Mouse (Mus musculus): ENCODE measurements around the gene Plscr3. TPM values are rescaled to one million over a fixed set of nuclear protein-coding genes. Genes with fewer than 3 reads are reported as not detected.
A peak's percentile ranks its signal among the peaks of the same experiment; 100 is the strongest.

Gene Plscr3
- polyA plus RNA-seq, 1 experiment from 2014 or later = 26.1 TPM

DNA sequence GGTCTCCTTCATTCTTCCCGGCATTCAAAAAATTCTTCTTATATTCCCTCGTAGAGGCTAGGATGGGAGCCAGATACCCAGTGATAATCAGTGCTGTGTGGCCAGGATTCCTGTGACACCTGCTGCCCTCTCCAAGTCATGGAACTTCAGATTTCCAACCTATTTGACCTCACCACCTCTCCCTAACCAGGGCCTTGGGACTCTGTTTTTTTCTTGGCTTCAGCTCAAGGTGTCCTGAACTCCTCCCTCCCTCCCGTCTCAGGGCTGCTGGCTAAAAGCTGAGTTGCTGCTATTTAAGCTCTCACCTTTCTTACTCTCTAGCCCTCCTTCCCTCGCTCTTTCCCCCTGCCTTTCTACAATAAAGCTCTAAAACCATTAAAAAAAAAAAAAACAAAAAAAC, 53.7 kb downstream of the Plscr3 start:
- Histone ChIP-seq H3K27me3 (peaks cover 25% of the 10 kb centered on the region), H3K9me3 (replicated peaks) (no peaks in the 10 kb centered on the region), H3K4me2 (peak overlapping the region; percentile 98), H3K4me1 (replicated peaks) (peaks cover 54% of the 10 kb centered on the region), H3K4me3 (replicated peaks) (no peak overlapping the region), H3K9ac (no peak overlapping the region), H3K36me3 (replicated peaks) (peaks cover 18% of the 10 kb centered on the region), H3K27ac (replicated peaks) (no peak overlapping the region)
- no peak for ATAC-seq (ENCODE audit: insufficient read depth)
- 47% methylated on average over 4 of the region's 4 CpGs for WGBS (ENCODE audit: insufficient replicate concordance)

DNA sequence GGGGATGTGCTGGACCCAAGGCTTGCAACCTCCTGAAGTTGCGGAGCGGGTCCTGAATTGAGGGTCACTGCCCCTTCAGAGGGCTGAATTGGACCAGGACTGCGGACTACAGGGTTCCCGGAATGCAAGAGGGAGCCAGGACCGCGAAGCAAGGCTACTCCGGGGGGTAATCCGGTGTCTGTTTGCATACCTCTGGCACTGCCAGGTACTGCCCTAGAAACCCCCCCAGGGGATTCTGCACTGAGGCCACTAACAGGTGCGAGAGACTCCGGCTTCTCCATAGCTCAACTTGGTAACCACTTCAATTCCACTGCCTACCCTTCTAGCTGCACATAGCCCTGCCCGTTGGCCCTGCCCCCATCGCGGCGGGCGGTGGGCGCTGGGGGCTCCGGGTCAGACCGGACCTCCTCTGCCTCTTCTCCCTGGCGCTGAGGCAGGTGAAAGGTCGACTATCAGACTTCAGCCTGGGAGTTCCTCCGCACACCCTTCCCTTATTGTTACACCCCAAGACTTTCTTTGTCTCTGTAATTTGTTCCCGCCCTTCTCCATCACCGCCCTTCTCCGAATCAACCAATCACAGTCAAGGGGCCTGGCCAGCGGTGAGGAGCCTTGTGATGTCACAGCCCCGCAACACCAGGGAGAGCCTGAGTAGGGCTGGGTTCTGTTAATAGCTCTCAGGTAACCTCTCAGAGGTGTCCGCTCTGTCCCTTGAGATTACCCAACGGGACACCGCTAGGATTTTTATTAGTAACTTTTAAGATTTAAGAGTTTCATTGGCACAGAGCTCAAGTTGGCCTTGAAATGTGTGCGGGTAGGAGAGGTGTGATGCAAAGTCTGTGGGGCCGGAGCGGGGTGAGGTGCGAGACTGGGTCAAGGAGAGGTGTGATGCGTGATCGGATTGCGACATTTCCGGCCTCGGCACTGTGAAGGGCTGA, 54.6 kb downstream of the Plscr3 start, which contains the start of the genes 2810408A11Rik and Neurl4:
2810408A11Rik (minus strand) TSS at position 517 of the 935 bp plus-strand sequence.
Neurl4 (plus strand) TSS at position 602 of the 935 bp plus-strand sequence.
- no peaks in the 10 kb centered on the region for H3K9me3 ChIP-seq (replicated peaks)
- peak within 1 kb of the TSS; percentile 94 for H3K9ac ChIP-seq
- H3K27ac ChIP-seq (replicated peaks) = peak within 1 kb of the TSS; percentile 98
- H3K4me2 ChIP-seq = peak within 1 kb of the TSS; percentile 98
- H3K4me1 ChIP-seq (replicated peaks) = peaks cover 46% of the 10 kb centered on the region
- H3K27me3 ChIP-seq = peaks cover 25% of the 10 kb centered on the region
- peak within 1 kb of the TSS; percentile 90 for H3K4me3 ChIP-seq (replicated peaks)
- H3K36me3 ChIP-seq (replicated peaks) = peaks cover 27% of the 10 kb centered on the region
- ATAC-seq (ENCODE audit: insufficient read depth) = peak; percentile 90
- WGBS (ENCODE audit: insufficient replicate concordance) = under 1% methylated on average over 38 of the region's 38 CpGs

DNA sequence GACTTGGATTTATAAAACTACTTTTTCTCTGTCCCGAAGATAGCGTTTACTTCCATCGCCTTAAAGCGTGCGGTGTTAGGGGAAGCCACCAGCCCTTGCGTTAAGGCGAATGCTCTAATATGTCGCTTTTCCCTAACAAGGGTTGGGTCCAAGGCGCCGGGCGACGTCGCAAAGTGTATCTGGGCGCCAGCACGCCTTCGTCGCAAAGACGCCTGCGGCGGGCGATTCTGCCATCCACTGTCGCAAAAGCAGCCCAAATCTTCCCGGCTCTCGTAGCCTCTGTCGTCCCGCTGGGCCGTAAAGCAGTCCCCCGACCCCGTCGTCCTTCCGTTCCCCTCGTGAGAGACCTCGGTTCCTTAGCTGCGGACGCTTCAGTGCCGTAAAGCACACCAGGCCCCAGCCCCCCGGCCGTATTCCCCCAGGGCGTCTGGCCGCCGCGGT, 55.2 kb downstream of the Plscr3 start:
- H3K4me3 ChIP-seq (replicated peaks) = peak overlapping the region; percentile 90
- ATAC-seq (ENCODE audit: insufficient read depth) = peak; percentile 67
- H3K36me3 ChIP-seq (replicated peaks) = peaks cover 33% of the 10 kb centered on the region
- H3K9me3 ChIP-seq (replicated peaks) = no peaks in the 10 kb centered on the region
- H3K4me2 ChIP-seq = peak overlapping the region; percentile 98
- H3K4me1 ChIP-seq (replicated peaks) = peaks cover 45% of the 10 kb centered on the region
- H3K27me3 ChIP-seq = peaks cover 25% of the 10 kb centered on the region
- peak overlapping the region; percentile 98 for H3K27ac ChIP-seq (replicated peaks)
- WGBS (ENCODE audit: insufficient replicate concordance) = under 1% methylated on average over 42 of the region's 42 CpGs
- H3K9ac ChIP-seq = peak overlapping the region; percentile 94

Small RNA genes within 50 kb of the gene (microRNA-seq; reads per million reads assigned to microRNA genes)
- not detected for gene Mir6924

Other genes starting within 250 kb of the Plscr3 start
- 14.1 and 14.7 TPM in 2 replicates for gene Atp1b2, start 240.4 kb upstream of the Plscr3 start, polyA plus RNA-seq (2015; fragmentation: Nextera tagmentation; extraction: Ambion mirVana)
- gene Shbg, start 228.5 kb upstream of the Plscr3 start, polyA plus RNA-seq (2015; fragmentation: Nextera tagmentation; extraction: Ambion mirVana) = 26.6 and 27.2 TPM in 2 replicates
- 10.2 and 11.1 TPM in 2 replicates for gene Sat2, start 224.4 kb upstream of the Plscr3 start, polyA plus RNA-seq (2015; fragmentation: Nextera tagmentation; extraction: Ambion mirVana)
- 7.3 and 9.7 TPM in 2 replicates for gene Fxr2, start 213.4 kb upstream of the Plscr3 start, polyA plus RNA-seq (2015; fragmentation: Nextera tagmentation; extraction: Ambion mirVana)
- not detected in 2 replicates for gene Sox15, start 191.1 kb upstream of the Plscr3 start, polyA plus RNA-seq (2015; fragmentation: Nextera tagmentation; extraction: Ambion mirVana)
- gene Mpdu1, start 183.7 kb upstream of the Plscr3 start, polyA plus RNA-seq (2015; fragmentation: Nextera tagmentation; extraction: Ambion mirVana) = 34.1 and 35.2 TPM in 2 replicates
- gene Cd68, start 180.2 kb upstream of the Plscr3 start, polyA plus RNA-seq (2015; fragmentation: Nextera tagmentation; extraction: Ambion mirVana) = 28.2 and 31.4 TPM in 2 replicates
- 228 and 232 TPM in 2 replicates for gene Eif4a1, start 174.0 kb upstream of the Plscr3 start, polyA plus RNA-seq (2015; fragmentation: Nextera tagmentation; extraction: Ambion mirVana)
- 23.9 and 27.2 TPM in 2 replicates for gene Senp3, start 164.3 kb upstream of the Plscr3 start, polyA plus RNA-seq (2015; fragmentation: Nextera tagmentation; extraction: Ambion mirVana)
- 0.15 and 0.64 TPM in 2 replicates for gene Tnfsf13, start 160.6 kb upstream of the Plscr3 start, polyA plus RNA-seq (2015; fragmentation: Nextera tagmentation; extraction: Ambion mirVana)
- 2.1 and 2.6 TPM in 2 replicates for gene Tnfsf12, start 150.5 kb upstream of the Plscr3 start, polyA plus RNA-seq (2015; fragmentation: Nextera tagmentation; extraction: Ambion mirVana)
- gene Tnfsfm13, start 150.3 kb upstream of the Plscr3 start, polyA plus RNA-seq (2015; fragmentation: Nextera tagmentation; extraction: Ambion mirVana) = 0.85 and 0.89 TPM in 2 replicates
- gene Polr2a, start 87.7 kb upstream of the Plscr3 start, polyA plus RNA-seq (2015; fragmentation: Nextera tagmentation; extraction: Ambion mirVana) = 10.2 and 10.4 TPM in 2 replicates
- gene Slc35g3, start 84.4 kb upstream of the Plscr3 start, polyA plus RNA-seq (2015; fragmentation: Nextera tagmentation; extraction: Ambion mirVana) = not detected in 2 replicates
- 0.43 and 0.92 TPM in 2 replicates for gene Zbtb4, start 80.5 kb upstream of the Plscr3 start, polyA plus RNA-seq (2015; fragmentation: Nextera tagmentation; extraction: Ambion mirVana)
- 0.84 and 1.3 TPM in 2 replicates for gene Chrnb1, start 50.4 kb upstream of the Plscr3 start, polyA plus RNA-seq (2015; fragmentation: Nextera tagmentation; extraction: Ambion mirVana)
- 0.16 and 0.18 TPM in 2 replicates for gene Fgf11, start 44.5 kb upstream of the Plscr3 start, polyA plus RNA-seq (2015; fragmentation: Nextera tagmentation; extraction: Ambion mirVana)
- gene Tmem102, start 40.8 kb upstream of the Plscr3 start, polyA plus RNA-seq (2015; fragmentation: Nextera tagmentation; extraction: Ambion mirVana) = 0.69 and 0.94 TPM in 2 replicates
- not detected in 2 replicates for gene Gm39566, start 31.1 kb upstream of the Plscr3 start, polyA plus RNA-seq (2015; fragmentation: Nextera tagmentation; extraction: Ambion mirVana)
- gene Spem2, start 27.9 kb upstream of the Plscr3 start, polyA plus RNA-seq (2015; fragmentation: Nextera tagmentation; extraction: Ambion mirVana) = not detected in 2 replicates
- not detected in 2 replicates for gene Spem1, start 24.2 kb upstream of the Plscr3 start, polyA plus RNA-seq (2015; fragmentation: Nextera tagmentation; extraction: Ambion mirVana)
- gene Nlgn2, start 8.6 kb upstream of the Plscr3 start, polyA plus RNA-seq (2015; fragmentation: Nextera tagmentation; extraction: Ambion mirVana) = 0.54 and 0.64 TPM in 2 replicates
- gene Tmem256, start 7.9 kb upstream of the Plscr3 start, polyA plus RNA-seq (2015; fragmentation: Nextera tagmentation; extraction: Ambion mirVana) = 336 and 387 TPM in 2 replicates
- gene Tnk1, start 12.4 kb downstream of the Plscr3 start, polyA plus RNA-seq (2015; fragmentation: Nextera tagmentation; extraction: Ambion mirVana) = 0.60 and 0.62 TPM in 2 replicates
- gene Tmem95, start 31.6 kb downstream of the Plscr3 start, polyA plus RNA-seq (2015; fragmentation: Nextera tagmentation; extraction: Ambion mirVana) = not detected in 2 replicates
- gene Kctd11, start 35.0 kb downstream of the Plscr3 start, polyA plus RNA-seq (2015; fragmentation: Nextera tagmentation; extraction: Ambion mirVana) = 1.2 and 1.4 TPM in 2 replicates
- 5.9 and 7.2 TPM in 2 replicates for gene Acap1, start 49.2 kb downstream of the Plscr3 start, polyA plus RNA-seq (2015; fragmentation: Nextera tagmentation; extraction: Ambion mirVana)
- gene 2810408A11Rik, start 54.6 kb downstream of the Plscr3 start, polyA plus RNA-seq (2015; fragmentation: Nextera tagmentation; extraction: Ambion mirVana) = 0.89 and 1.0 TPM in 2 replicates
- gene Neurl4, start 54.7 kb downstream of the Plscr3 start, polyA plus RNA-seq (2015; fragmentation: Nextera tagmentation; extraction: Ambion mirVana) = 2.7 and 3.1 TPM in 2 replicates
- 90.6 and 98.4 TPM in 2 replicates for gene Gps2, start 67.5 kb downstream of the Plscr3 start, polyA plus RNA-seq (2015; fragmentation: Nextera tagmentation; extraction: Ambion mirVana)
- gene Eif5a, start 75.6 kb downstream of the Plscr3 start, polyA plus RNA-seq (2015; fragmentation: Nextera tagmentation; extraction: Ambion mirVana) = 1,245 and 1,257 TPM in 2 replicates
- not detected in 2 replicates for gene Ybx2, start 89.4 kb downstream of the Plscr3 start, polyA plus RNA-seq (2015; fragmentation: Nextera tagmentation; extraction: Ambion mirVana)
- gene Slc2a4, start 101.8 kb downstream of the Plscr3 start, polyA plus RNA-seq (2015; fragmentation: Nextera tagmentation; extraction: Ambion mirVana) = 19.9 and 22.1 TPM in 2 replicates
- gene Cldn7, start 118.4 kb downstream of the Plscr3 start, polyA plus RNA-seq (2015; fragmentation: Nextera tagmentation; extraction: Ambion mirVana) = 4.5 and 6.6 TPM in 2 replicates
- gene Ctdnep1, start 134.8 kb downstream of the Plscr3 start, polyA plus RNA-seq (2015; fragmentation: Nextera tagmentation; extraction: Ambion mirVana) = 8.9 and 11.9 TPM in 2 replicates
- gene Elp5, start 136.1 kb downstream of the Plscr3 start, polyA plus RNA-seq (2015; fragmentation: Nextera tagmentation; extraction: Ambion mirVana) = 58.1 and 60.5 TPM in 2 replicates
- gene Gabarap, start 144.8 kb downstream of the Plscr3 start, polyA plus RNA-seq (2015; fragmentation: Nextera tagmentation; extraction: Ambion mirVana) = 252 and 262 TPM in 2 replicates
- 23.1 and 24.0 TPM in 2 replicates for gene Phf23, start 149.4 kb downstream of the Plscr3 start, polyA plus RNA-seq (2015; fragmentation: Nextera tagmentation; extraction: Ambion mirVana)
- gene Dvl2, start 154.2 kb downstream of the Plscr3 start, polyA plus RNA-seq (2015; fragmentation: Nextera tagmentation; extraction: Ambion mirVana) = 5.3 and 5.5 TPM in 2 replicates
- 111 and 124 TPM in 2 replicates for gene Acadvl, start 169.0 kb downstream of the Plscr3 start, polyA plus RNA-seq (2015; fragmentation: Nextera tagmentation; extraction: Ambion mirVana)
- gene Dlg4, start 170.6 kb downstream of the Plscr3 start, polyA plus RNA-seq (2015; fragmentation: Nextera tagmentation; extraction: Ambion mirVana) = 0.63 and 0.93 TPM in 2 replicates
- 6.8 and 7.3 TPM in 2 replicates for gene Asgr1, start 207.7 kb downstream of the Plscr3 start, polyA plus RNA-seq (2015; fragmentation: Nextera tagmentation; extraction: Ambion mirVana)
- gene Asgr2, start 246.3 kb downstream of the Plscr3 start, polyA plus RNA-seq (2015; fragmentation: Nextera tagmentation; extraction: Ambion mirVana) = 10.7 and 13.0 TPM in 2 replicates